In genomic region chr3:121679443-121679842, GRCm38 (mm10) we compare ENCODE assay signal across 36 mouse cellular contexts. TPM values are rescaled to one million over a fixed set of nuclear protein-coding genes. Genes with fewer than 3 reads are reported as not detected.
DNase-seq lines count a peak whose midpoint lies in the region; ATAC-seq lines count a peak whose summit lies in the region.
"Had no signal": no experiment of that assay in that cellular context is flagged by ENCODE, and none has a peak within 500 bp of the region (broad histone marks: within the 10 kb centered on the region; RNA-seq: fewer than 3 reads in every experiment).

No protein-coding gene starts in this region.

- no peak overlapping the region for H3K27ac ChIP-seq in forebrain, embryonic 14.5 days (ENCODE audit: low read depth, low read length)
- H3K27ac ChIP-seq in forebrain, embryonic 12.5 days, result no peak overlapping the region
- H3K27ac ChIP-seq in lung, embryonic 15.5 days, result peak overlapping the region; percentile 74
- no peak overlapping the region for H3K27ac ChIP-seq in midbrain, embryonic 14.5 days (replicated peaks; ENCODE audit: low read depth, low read length)
- no peak overlapping the region for H3K27ac ChIP-seq in midbrain, embryonic 10.5 days (replicated peaks)
- H3K27ac ChIP-seq: hindbrain, embryonic 15.5 days; layer of hippocampus, adult 2 months; left cerebral cortex, adult 2 months; limb, embryonic 12.5 days; neural tube, embryonic 15.5 days had no signal

- H3K9ac ChIP-seq in forebrain, embryonic 14.5 days (ENCODE audit: low read length), result no peak overlapping the region
- H3K9ac ChIP-seq in forebrain, embryonic 12.5 days, result no peak overlapping the region
- no peak overlapping the region for H3K9ac ChIP-seq in lung, embryonic 15.5 days
- H3K9ac ChIP-seq in midbrain, embryonic 14.5 days (replicated peaks; ENCODE audit: low read length), result no peak overlapping the region
- H3K9ac ChIP-seq: heart, embryonic 12.5 days; hindbrain, embryonic 15.5 days; limb, embryonic 12.5 days; liver, postnatal 0 days; neural tube, embryonic 15.5 days had no signal

- no peak overlapping the region for H3K4me3 ChIP-seq in forebrain, embryonic 14.5 days (ENCODE audit: low read depth, low read length)
- no peak overlapping the region for H3K4me3 ChIP-seq in forebrain, embryonic 12.5 days (replicated peaks)
- H3K4me3 ChIP-seq in lung, embryonic 15.5 days, result no peak overlapping the region
- H3K4me3 ChIP-seq in midbrain, embryonic 14.5 days (replicated peaks; ENCODE audit: low read depth, low read length), result no peak overlapping the region
- no peak overlapping the region for H3K4me3 ChIP-seq in midbrain, embryonic 10.5 days
- H3K4me3 ChIP-seq: heart, embryonic 12.5 days; hindbrain, embryonic 15.5 days; layer of hippocampus, adult 2 months; left cerebral cortex, adult 2 months; limb, embryonic 12.5 days; megakaryocyte, embryonic 14.5 days; neural tube, embryonic 15.5 days had no signal

- no peak overlapping the region for H3K4me2 ChIP-seq in forebrain, embryonic 14.5 days (ENCODE audit: low read length)
- H3K4me2 ChIP-seq in forebrain, embryonic 12.5 days, result no peak overlapping the region
- H3K4me2 ChIP-seq in lung, embryonic 15.5 days, result no peak overlapping the region
- no peak overlapping the region for H3K4me2 ChIP-seq in midbrain, embryonic 14.5 days (ENCODE audit: low read length)
- H3K4me2 ChIP-seq: heart, embryonic 12.5 days; hindbrain, embryonic 15.5 days; limb, embryonic 12.5 days; liver, embryonic 11.5 days; neural tube, embryonic 15.5 days had no signal

- ATAC-seq in forebrain, embryonic 14.5 days, result no peak
- no peak for ATAC-seq in forebrain, embryonic 12.5 days (ENCODE audit: low FRiP score)
- no peak for ATAC-seq in lung, embryonic 15.5 days (ENCODE audit: borderline replicate concordance, extremely low read depth, low FRiP score, low TSS enrichment)
- ATAC-seq in midbrain, embryonic 14.5 days (ENCODE audit: low FRiP score, low TSS enrichment), result no peak
- ATAC-seq: CD4-positive, CD25-positive, alpha-beta regulatory T cell, adult 4 months; inflammation-experienced regulatory T-cells, adult 6 months had no signal

- no peaks in the 10 kb centered on the region for H3K27me3 ChIP-seq in forebrain, embryonic 14.5 days (replicated peaks; ENCODE audit: control insufficient read depth, insufficient read depth, low read length)
- H3K27me3 ChIP-seq in forebrain, embryonic 12.5 days, result no peaks in the 10 kb centered on the region
- H3K27me3 ChIP-seq in lung, embryonic 15.5 days, result no peaks in the 10 kb centered on the region
- H3K27me3 ChIP-seq in midbrain, embryonic 14.5 days (ENCODE audit: control insufficient read depth, insufficient read depth, low read length), result no peaks in the 10 kb centered on the region
- peaks cover 7% of the 10 kb centered on the region for H3K27me3 ChIP-seq in midbrain, embryonic 10.5 days (ENCODE audit: low read depth, poor library complexity, severe bottlenecking)
- H3K27me3 ChIP-seq: heart, embryonic 12.5 days; hindbrain, embryonic 15.5 days; limb, embryonic 12.5 days; neural tube, embryonic 15.5 days had no signal

- H3K9me3 ChIP-seq in forebrain, embryonic 14.5 days (replicated peaks; ENCODE audit: control insufficient read depth, low read length), result no peaks in the 10 kb centered on the region
- H3K9me3 ChIP-seq in forebrain, embryonic 12.5 days, result no peaks in the 10 kb centered on the region
- H3K9me3 ChIP-seq in lung, embryonic 15.5 days, result no peaks in the 10 kb centered on the region
- no peaks in the 10 kb centered on the region for H3K9me3 ChIP-seq in midbrain, embryonic 14.5 days (ENCODE audit: control insufficient read depth, low read length)
- H3K9me3 ChIP-seq in midbrain, embryonic 10.5 days (replicated peaks), result no peaks in the 10 kb centered on the region
- H3K9me3 ChIP-seq: heart, embryonic 12.5 days; hindbrain, embryonic 15.5 days; limb, embryonic 12.5 days; megakaryocyte, embryonic 14.5 days; neural tube, embryonic 15.5 days had no signal

- no peaks in the 10 kb centered on the region for H3K36me3 ChIP-seq in forebrain, embryonic 14.5 days (ENCODE audit: control insufficient read depth, insufficient read depth, low read length)
- no peaks in the 10 kb centered on the region for H3K36me3 ChIP-seq in forebrain, embryonic 12.5 days (replicated peaks)
- no peaks in the 10 kb centered on the region for H3K36me3 ChIP-seq in lung, embryonic 15.5 days
- H3K36me3 ChIP-seq in midbrain, embryonic 14.5 days (ENCODE audit: control insufficient read depth, insufficient read depth, low read length), result no peaks in the 10 kb centered on the region
- H3K36me3 ChIP-seq in midbrain, embryonic 10.5 days, result no peaks in the 10 kb centered on the region
- H3K36me3 ChIP-seq: heart, embryonic 12.5 days; hindbrain, embryonic 15.5 days; limb, embryonic 12.5 days; neural tube, embryonic 15.5 days had no signal

- WGBS in forebrain, embryonic 14.5 days, result 27% methylated on average over 3 of the region's 3 CpGs
- WGBS in forebrain, embryonic 12.5 days, result 24% methylated on average over 3 of the region's 3 CpGs
- 29% methylated on average over 3 of the region's 3 CpGs for WGBS in lung, embryonic 15.5 days
- 15% methylated on average over 3 of the region's 3 CpGs for WGBS in midbrain, embryonic 14.5 days
- 29% methylated on average over 3 of the region's 3 CpGs for WGBS in midbrain, embryonic 10.5 days

- no peaks in the 10 kb centered on the region for H3K4me1 ChIP-seq in forebrain, embryonic 14.5 days (ENCODE audit: control insufficient read depth, insufficient read depth, low read length)
- peaks cover 16% of the 10 kb centered on the region for H3K4me1 ChIP-seq in forebrain, embryonic 12.5 days
- H3K4me1 ChIP-seq in lung, embryonic 15.5 days, result peaks cover 8% of the 10 kb centered on the region; the same call in 1 of the 2 replicates
- H3K4me1 ChIP-seq in midbrain, embryonic 14.5 days (ENCODE audit: control insufficient read depth, insufficient read depth, low read length), result peaks cover 4% of the 10 kb centered on the region; the same call in 1 of the 2 replicates
- H3K4me1 ChIP-seq in midbrain, embryonic 10.5 days, result peaks cover 23% of the 10 kb centered on the region
- H3K4me1 ChIP-seq: hindbrain, embryonic 15.5 days; neural tube, embryonic 15.5 days had no signal

- peak; percentile 25 for DNase-seq in forebrain, embryonic 14.5 days (ENCODE audit: low spot score)
- no peak for DNase-seq in lung, postnatal 4 days
- DNase-seq in midbrain, embryonic 14.5 days, result peak; percentile 44
- DNase-seq in midbrain, embryonic 10.5 days (ENCODE audit: low spot score), result no peak
- no peak for DNase-seq in layer of hippocampus, adult 18-20 months (ENCODE audit: low spot score in 2 of 2)
- DNase-seq: adrenal gland, postnatal 14 days; cerebellum, adult 11-12 months; cerebellum, adult 9-11 months; gastrocnemius, postnatal 14 days; heart, postnatal 4 days; kidney, adult 11 months; kidney, postnatal 14 days; liver, postnatal 0 days; retina, postnatal 1 day; right cerebral cortex, postnatal 14 days; thymus, postnatal 4 days had no signal

RNA-seq across cellular contexts. Expression of gene 4930432M17Rik, which starts 8.9 kb away (rescaled TPM):
- not detected in 2 replicates for polyA plus RNA-seq in forebrain, embryonic 14.5 days (2014; fragmentation: Nextera tagmentation; extraction: Ambion mirVana)
- polyA plus RNA-seq in forebrain, embryonic 12.5 days (2016; fragmentation: Nextera tagmentation; extraction: Ambion mirVana), result not detected in 2 replicates
- polyA plus RNA-seq in lung, embryonic 15.5 days (2015; fragmentation: Nextera tagmentation; extraction: Ambion mirVana), result not detected in 2 replicates
- polyA plus RNA-seq in midbrain, embryonic 14.5 days (2014; fragmentation: Nextera tagmentation; extraction: Ambion mirVana), result not detected in 2 replicates
- not detected in 2 replicates for polyA plus RNA-seq in midbrain, embryonic 10.5 days (2016; fragmentation: Nextera tagmentation; extraction: Ambion mirVana)
- total RNA-seq in layer of hippocampus, adult 18-20 months (2021), result not detected
- total RNA-seq: adrenal gland, postnatal 14 days; gastrocnemius, postnatal 14 days; heart, postnatal 4 days; layer of hippocampus, adult 2 months; layer of hippocampus, postnatal 14 days; left cerebral cortex, adult 2 months; left cerebral cortex, postnatal 25 days had no signal
- polyA plus RNA-seq: CD4-positive, CD25-positive, alpha-beta regulatory T cell, adult 4 months; heart, embryonic 12.5 days; heart, postnatal 0 days; hindbrain, embryonic 15.5 days; inflammation-experienced regulatory T-cells, adult 6 months; kidney, embryonic 14.5 days; limb, embryonic 12.5 days; liver, embryonic 11.5 days; liver, postnatal 0 days; neural tube, embryonic 15.5 days; small intestine, adult 2 months; stomach, embryonic 14.5 days; testis, adult 2 months; thymus, postnatal 0 days had no signal

RNA-seq across cellular contexts. Expression of gene F3, which starts 43.9 kb away (rescaled TPM):
- 8.8 and 11.0 TPM in 2 replicates for polyA plus RNA-seq in forebrain, embryonic 14.5 days (2014; fragmentation: Nextera tagmentation; extraction: Ambion mirVana)
- polyA plus RNA-seq in forebrain, embryonic 12.5 days (2016; fragmentation: Nextera tagmentation; extraction: Ambion mirVana), result 6.7 and 7.3 TPM in 2 replicates
- polyA plus RNA-seq in lung, embryonic 15.5 days (2015; fragmentation: Nextera tagmentation; extraction: Ambion mirVana), result 21.7 and 26.4 TPM in 2 replicates
- 6.9 and 7.2 TPM in 2 replicates for polyA plus RNA-seq in midbrain, embryonic 14.5 days (2014; fragmentation: Nextera tagmentation; extraction: Ambion mirVana)
- polyA plus RNA-seq in midbrain, embryonic 10.5 days (2016; fragmentation: Nextera tagmentation; extraction: Ambion mirVana), result 4.6 and 5.8 TPM in 2 replicates
- 10 to 100 TPM; 53.9 to 71.9 TPM for total RNA-seq in layer of hippocampus, adult 18-20 months (2021)
- polyA plus RNA-seq: CD4-positive, CD25-positive, alpha-beta regulatory T cell, adult 4 months had no signal

Comparison
In these comparisons a context has a peak if more than half of its experiments do, and no peak if none do; other contexts are left out.
1. DNase-seq: peak in forebrain, embryonic 14.5 days (single experiment) and midbrain, embryonic 14.5 days (single experiment); none in lung, postnatal 4 days (0 of 2), midbrain, embryonic 10.5 days (single experiment) and layer of hippocampus, adult 18-20 months (0 of 2).